Mouse (Mus musculus): ENCODE results near the gene Zbtb9.
A peak's percentile ranks its signal among the peaks of the same experiment; 100 is the strongest.

DNA sequence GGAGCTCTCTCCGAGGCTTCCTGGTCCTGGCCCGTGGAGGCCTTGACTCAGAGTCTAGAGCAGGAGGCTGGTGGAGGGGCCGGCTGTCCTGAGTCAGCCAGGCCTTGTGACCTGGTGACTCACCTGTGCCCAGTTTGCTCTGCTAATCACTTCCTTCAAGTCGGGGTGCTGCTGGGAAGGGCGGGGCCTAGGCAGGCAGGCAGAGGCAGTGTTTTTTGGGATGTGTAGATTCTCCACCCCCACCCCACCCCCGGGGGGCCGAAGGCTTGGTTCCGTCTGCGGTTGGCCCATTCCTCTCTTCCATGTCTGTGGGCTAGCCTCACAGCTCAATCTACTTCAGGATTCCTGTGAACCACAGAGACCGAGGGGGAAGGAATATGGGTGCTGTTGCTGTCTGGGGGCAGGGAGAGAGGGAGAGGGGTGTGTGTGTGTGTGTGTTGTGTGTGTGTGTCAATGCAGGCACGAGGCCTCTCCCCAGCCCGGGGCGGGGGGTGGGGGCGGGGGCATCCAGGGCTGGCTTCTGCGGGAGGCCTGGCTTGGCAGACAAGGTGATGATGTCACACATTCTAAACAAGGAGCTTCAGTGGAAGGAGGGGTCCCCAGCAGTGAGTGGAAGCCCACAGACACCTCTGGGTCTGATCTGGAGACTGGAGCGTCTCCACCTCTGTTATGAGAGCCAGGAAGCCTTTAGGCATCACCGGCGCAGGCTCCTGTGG, 65.5 kb downstream of the Zbtb9 start:
- TF ChIP-seq POLR2A (IDR thresholded peaks at IDR 0.05; ENCODE audit: borderline replicate concordance, extremely low read depth, low read depth, low read length) = peak; percentile 29; the same call in 1 of the 2 replicates
- no peak for TF ChIP-seq CTCF (IDR thresholded peaks at IDR 0.05; ENCODE audit: insufficient read depth, low read length)
